Mouse (Mus musculus) MEL (cell line): ENCODE measurements around the gene Fgfrl1.

Source experiments
- EP300 ChIP-seq, 2 experiments: IDR thresholded peaks; 2 replicates each; pipeline ENCODE4 v1.6.1; 2011; ENCODE audit warnings: improper control_type of control experiment in 2 of 2, low read length in 2 of 2, low read depth in 1 of 2, mild to moderate bottlenecking in 1 of 2
- POLR2A ChIP-seq, 2 experiments: IDR thresholded peaks; 2 replicates each; pipeline ENCODE4 v1.6.1; 2011 to 2012; ENCODE audit warnings: low read length in 2 of 2, mild to moderate bottlenecking in 2 of 2, control low read depth in 1 of 2, improper control_type of control experiment in 1 of 2, low read depth in 1 of 2, moderate library complexity in 1 of 2; ENCODE audit not compliant: control insufficient read depth in 1 of 2, insufficient read depth in 1 of 2, poor library complexity in 1 of 2
- UBTF ChIP-seq: IDR thresholded peaks from 2 replicates; pipeline ENCODE4 v1.6.1; 2012; ENCODE audit warnings: low read depth, mild to moderate bottlenecking, inconsistent platforms, low read length, improper control_type of control experiment, moderate library complexity, borderline replicate concordance; ENCODE audit not compliant: insufficient read depth
- USF1 ChIP-seq: IDR thresholded peaks from 2 replicates; pipeline ENCODE4 v1.6.1; 2014; ENCODE audit warnings: low read depth, mild to moderate bottlenecking, inconsistent platforms, low read length, improper control_type of control experiment, moderate library complexity
- USF2 ChIP-seq, 2 experiments: IDR thresholded peaks; 2 replicates each; pipeline ENCODE4 v1.6.1; 2011 to 2012; ENCODE audit warnings: improper control_type of control experiment in 2 of 2, low read length in 2 of 2, borderline replicate concordance in 1 of 2, inconsistent platforms in 1 of 2, low read depth in 1 of 2, mild to moderate bottlenecking in 1 of 2; ENCODE audit not compliant: insufficient read depth in 1 of 2

GRCm38 (mm10) chr5:108713096-108713495, 20.9 kb downstream of the Fgfrl1 start:
- TF ChIP-seq USF2 (IDR thresholded peaks at IDR 0.05; ENCODE audit: borderline replicate concordance in 1 of 2, insufficient read depth in 1 of 2, low read depth in 1 of 2, low read length in 2 of 2) = no peak
- TF ChIP-seq POLR2A (IDR thresholded peaks at IDR 0.05; ENCODE audit: control insufficient read depth in 1 of 2, insufficient read depth in 1 of 2, low read depth in 1 of 2, low read length in 2 of 2, poor library complexity in 1 of 2) = no peak
- TF ChIP-seq USF1 = no peak
- no peak for TF ChIP-seq EP300 (IDR thresholded peaks at IDR 0.05; ENCODE audit: low read depth in 1 of 2, low read length in 2 of 2)
- no peak for TF ChIP-seq UBTF
